Mouse (Mus musculus) liver, adult 2 months (tissue): ENCODE data around the gene Ralgps1.

Source experiments
- CTCF ChIP-seq: fragments of 200-500 bp; IDR thresholded peaks from 2 replicates; pipeline ENCODE4 v1.5.1; 2011; ENCODE audit warnings: low read depth, low read length, control low read depth
- POLR2A ChIP-seq: fragments of 200-500 bp; IDR thresholded peaks from 2 replicates; pipeline ENCODE4 v1.6.1; 2011; ENCODE audit warnings: low read length, control low read depth; ENCODE audit not compliant: insufficient read depth; ENCODE audit errors: extremely low read depth

GRCm38 (mm10) chr2:33249922-33250633 lies 121.2 kb downstream of the Ralgps1 start:
- no peak for TF ChIP-seq CTCF
- no peak for TF ChIP-seq POLR2A
